Mouse (Mus musculus) ovary, postnatal 10 days (tissue): Measurements from ENCODE around the gene Mcoln3.

Source experiments
- DNase-seq: peaks from one replicate; pipeline ENCODE4 v3.0.0; 2022; ENCODE audit warnings: low spot score

Gene Mcoln3

DNA sequence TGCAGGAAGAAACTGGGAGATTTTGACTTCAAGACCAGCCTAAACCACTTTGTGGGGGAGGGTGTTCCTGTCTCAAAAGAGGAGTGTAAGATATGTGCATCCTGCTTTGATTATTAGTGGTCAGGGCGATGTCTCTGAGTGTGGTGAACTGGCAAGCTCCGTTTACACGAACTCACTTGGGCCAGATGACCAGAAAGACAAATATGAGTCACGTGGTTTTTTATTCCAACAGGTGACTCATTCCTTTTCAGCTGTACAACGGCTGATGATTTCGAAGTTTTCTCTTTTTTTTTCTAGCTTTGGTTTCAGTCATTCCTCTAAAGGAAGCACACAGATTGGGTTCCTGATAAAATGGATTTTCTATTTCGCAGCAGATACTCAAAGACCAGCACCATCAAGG, 60.0 kb downstream of the Mcoln3 start:
- no peak for DNase-seq

DNA sequence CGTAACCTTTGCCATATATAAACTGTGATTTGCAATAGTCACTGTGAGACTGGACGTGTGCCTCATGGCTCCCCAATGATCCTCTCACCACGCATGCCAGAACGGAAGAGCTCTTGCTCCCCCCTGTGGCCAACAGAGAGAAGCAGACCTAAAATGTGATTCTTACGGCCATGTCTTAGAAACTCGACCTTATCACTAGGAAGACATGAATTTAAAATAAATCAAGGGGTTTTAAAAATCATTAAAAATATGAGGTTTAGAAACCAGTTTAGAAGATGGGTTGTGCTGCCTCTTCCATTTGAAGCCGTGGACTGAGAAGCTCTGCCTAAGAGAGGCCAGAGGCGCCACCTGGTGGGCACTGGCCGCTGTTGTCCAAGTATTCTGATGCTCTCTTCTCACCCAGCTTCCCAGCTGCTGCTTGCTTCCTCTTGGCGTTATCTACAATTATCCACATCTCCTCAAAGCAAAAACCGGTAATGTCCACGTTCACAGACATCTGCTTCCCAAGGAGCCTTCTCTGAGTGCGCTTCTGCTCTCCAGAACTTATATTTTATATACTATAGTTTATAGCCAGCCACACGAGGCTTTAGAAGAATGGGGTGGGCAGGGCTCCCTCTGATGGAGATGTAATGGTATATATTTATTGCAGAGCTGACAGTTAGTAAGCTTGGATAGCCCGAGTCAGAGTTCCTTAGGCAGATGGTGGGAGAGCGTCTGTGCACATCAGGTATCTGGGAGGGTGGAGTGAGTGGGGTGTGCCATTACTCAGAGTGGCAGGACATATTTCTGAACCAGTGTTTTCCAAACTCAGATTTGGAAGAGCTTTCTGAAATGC, 60.7 kb downstream of the Mcoln3 start:
- DNase-seq: peak; percentile 41

DNA sequence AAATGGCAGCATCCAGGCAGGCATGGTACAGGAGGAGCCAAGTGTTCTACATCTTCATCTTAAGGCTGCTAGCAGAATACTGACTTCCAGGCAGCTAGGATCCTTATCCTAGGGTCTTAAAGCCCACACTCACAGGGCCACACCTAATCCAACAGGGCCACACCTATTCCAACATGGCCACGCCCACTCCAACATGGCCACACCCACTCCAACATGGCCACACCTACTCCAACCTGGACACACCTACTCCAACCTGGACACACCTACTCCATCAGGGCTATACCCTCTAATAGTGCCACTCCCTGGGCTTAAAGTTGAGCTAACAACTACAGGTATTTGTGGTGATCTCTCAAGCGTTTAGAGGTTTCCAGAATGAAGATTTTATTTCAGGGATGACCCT, 63.1 kb downstream of the Mcoln3 start:
- no peak for DNase-seq

DNA sequence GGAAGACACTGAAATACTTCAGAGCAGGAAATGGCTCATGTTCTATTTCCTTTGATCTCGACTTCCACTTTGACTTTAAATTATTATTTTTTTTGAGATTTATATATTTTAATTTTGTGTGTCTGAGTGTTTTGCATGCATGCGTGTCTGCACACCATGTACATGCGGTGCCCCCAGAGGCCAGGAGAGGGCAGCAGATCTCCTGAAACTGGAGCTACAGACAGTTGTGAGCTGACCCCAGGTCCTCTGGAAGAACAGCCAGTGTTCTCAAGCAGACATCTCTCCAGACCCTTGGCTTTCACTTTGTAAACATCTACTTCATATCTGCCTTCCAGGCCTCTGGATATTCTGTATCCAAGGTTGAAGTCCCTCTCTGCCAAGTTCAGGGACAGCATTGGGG, 63.7 kb downstream of the Mcoln3 start:
- no peak for DNase-seq

- no peak for DNase-seq
These were observed 67.9 kb downstream of the Mcoln3 start for GRCm38 (mm10) chr3:146184992-146185657.

GRCm38 (mm10) chr3:146186033-146186432, 68.8 kb downstream of the Mcoln3 start:
- DNase-seq: no peak

GRCm38 (mm10) chr3:146189933-146190332, 72.7 kb downstream of the Mcoln3 start:
- no peak for DNase-seq
